Mouse (Mus musculus) CH12.LX (cell line): ENCODE measurements around the gene Nr0b2.

ENCODE experiments used
- CTCF ChIP-seq, 2 experiments: IDR thresholded peaks in 1 of 2; conservative IDR thresholded peaks in 1 of 2; 2 replicates each; pipeline ENCODE4 v1.5.1; 2011 to 2012; ENCODE audit warnings: low read depth in 2 of 2, low read length in 2 of 2, improper control_type of control experiment in 1 of 2, inconsistent platforms in 1 of 2, mild to moderate bottlenecking in 1 of 2, moderate library complexity in 1 of 2
- EP300 ChIP-seq: IDR thresholded peaks from 2 replicates; pipeline ENCODE4 v1.6.1; 2011; ENCODE audit warnings: low read length, improper control_type of control experiment
- HCFC1 ChIP-seq: IDR thresholded peaks from 2 replicates; pipeline ENCODE4 v1.6.1; 2012; ENCODE audit warnings: low read depth, mild to moderate bottlenecking, inconsistent platforms, low read length, improper control_type of control experiment
- KAT2A ChIP-seq: IDR thresholded peaks from 2 replicates; pipeline ENCODE4 v1.6.1; 2012; ENCODE audit warnings: low read length, improper control_type of control experiment, inconsistent platforms; ENCODE audit not compliant: insufficient replicate concordance
- MYC ChIP-seq: IDR thresholded peaks from 2 replicates; pipeline ENCODE4 v1.6.1; 2011; ENCODE audit warnings: low read depth, mild to moderate bottlenecking, improper control_type of control experiment, low read length
- POLR2A ChIP-seq: IDR thresholded peaks from 2 replicates; pipeline ENCODE4 v1.6.1; 2011; ENCODE audit warnings: low read depth, mild to moderate bottlenecking, improper control_type of control experiment, low read length
- POLR2AphosphoS2 ChIP-seq: IDR thresholded peaks from 2 replicates; pipeline ENCODE4 v1.6.1; 2011; ENCODE audit warnings: low read depth, low read length, improper control_type of control experiment
- SIN3A ChIP-seq: IDR thresholded peaks from 2 replicates; pipeline ENCODE4 v1.6.1; 2012; ENCODE audit warnings: low read length, improper control_type of control experiment, inconsistent platforms
- ZMIZ1 ChIP-seq: IDR thresholded peaks from 2 replicates; pipeline ENCODE4 v1.6.1; 2012; ENCODE audit warnings: low read depth, mild to moderate bottlenecking, inconsistent platforms, low read length, improper control_type of control experiment

GRCm38 (mm10) chr4:133519369-133519665, 33.9 kb upstream of the Nr0b2 start:
- no peak for TF ChIP-seq CTCF (conservative IDR thresholded peaks at IDR 0.05 in 1 of 2, IDR thresholded peaks at IDR 0.05 in 1 of 2; ENCODE audit: low read depth in 2 of 2, low read length in 2 of 2)
- no peak for TF ChIP-seq POLR2A
- no peak for TF ChIP-seq MYC
- TF ChIP-seq SIN3A: no peak
- no peak for TF ChIP-seq KAT2A
- TF ChIP-seq POLR2AphosphoS2: no peak
- no peak for TF ChIP-seq ZMIZ1
- no peak for TF ChIP-seq EP300
- no peak for TF ChIP-seq HCFC1
